Mouse (Mus musculus): ENCODE measurements around the gene Dmd. TPM values are rescaled to one million over a fixed set of nuclear protein-coding genes. Genes with fewer than 3 reads are reported as not detected.
A peak's percentile ranks its signal among the peaks of the same experiment; 100 is the strongest.

Dmd gene
- total RNA-seq, 1 experiment = 34.2 TPM

DNA sequence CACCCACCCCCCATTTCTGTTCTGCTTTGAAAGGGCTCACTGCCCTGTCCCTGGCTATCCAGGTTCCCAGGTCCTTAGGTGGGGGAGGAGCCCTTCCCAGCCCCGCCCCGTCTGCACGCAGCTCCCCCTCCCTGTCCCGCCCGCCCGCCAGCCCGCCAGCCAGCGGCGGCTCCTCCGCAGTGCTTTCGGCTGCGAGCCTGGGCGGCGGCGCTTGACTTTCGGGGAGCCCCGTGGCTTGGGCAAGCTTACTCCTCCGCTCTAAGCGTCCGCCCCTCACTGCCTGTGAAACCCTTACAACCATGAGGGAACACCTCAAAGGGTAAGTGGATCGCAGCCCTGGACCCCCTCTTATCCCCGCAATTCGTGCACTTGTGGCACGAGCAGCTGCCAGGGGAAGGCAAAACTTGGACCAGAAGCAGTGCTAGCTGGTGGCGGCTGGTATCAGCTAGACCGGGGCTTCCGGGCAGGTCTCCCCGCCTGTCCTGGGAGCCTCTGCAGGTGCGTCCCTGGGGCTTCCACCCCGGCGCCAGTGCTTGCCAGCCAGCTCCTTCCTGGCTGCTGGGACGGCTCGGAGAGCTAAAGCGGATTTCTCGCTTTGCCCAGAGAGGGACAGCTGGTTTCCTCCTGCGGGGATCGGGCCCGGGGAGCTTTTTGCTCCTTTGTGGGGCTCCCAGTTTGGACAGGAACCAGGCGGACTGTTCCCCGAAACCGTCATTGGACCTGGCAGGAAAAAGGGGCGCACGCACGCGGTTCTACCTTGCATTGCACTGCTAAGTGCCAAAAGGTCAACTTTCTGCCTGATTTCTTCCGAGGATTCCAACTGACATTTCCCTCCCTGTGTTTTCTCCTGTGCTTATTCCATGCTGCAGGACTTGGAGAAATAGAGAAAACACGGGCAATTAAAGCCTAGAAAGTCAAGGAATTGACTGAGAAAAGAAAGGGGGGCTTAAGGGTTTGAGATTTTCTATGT, 2099.8 kb downstream of the Dmd start:
- in situ Hi-C loops (cut with MboI; ENCODE audit: low sequenced_read_pairs in 2 of 2, unreplicated experiment in 2 of 2) = no loop called here
- peak; percentile 30 for DNase-seq (ENCODE audit: low read depth, low spot score)
- 0 out of 4 replicates have a peak, but pooled peaks cover 0 to 1% of the 10 kb centered on the region in 2 experiments for H3K4me1 ChIP-seq (ENCODE audit: control insufficient read depth in 2 of 2, insufficient read depth in 2 of 2, low read length in 2 of 2, poor library complexity in 1 of 2)
- H3K9ac ChIP-seq (ENCODE audit: insufficient read depth, low read depth, low read length, poor library complexity, severe bottlenecking) = peak overlapping the region; percentile 96
- H3K4me3 ChIP-seq (ENCODE audit: insufficient read depth in 1 of 2, low read depth in 1 of 2, low read length in 2 of 2, poor library complexity in 1 of 2, severe bottlenecking in 1 of 2) = peak overlapping the region; percentile 83 to 98
- no peaks in the 10 kb centered on the region for H3K9me3 ChIP-seq (ENCODE audit: control insufficient read depth, insufficient read depth, low read depth, low read length)
- H3K36me3 ChIP-seq (ENCODE audit: control insufficient read depth, insufficient read depth, low read length, poor library complexity, severe bottlenecking) = no peaks in the 10 kb centered on the region
- H3K27ac ChIP-seq (ENCODE audit: insufficient read depth, low read depth, low read length, poor library complexity, severe bottlenecking) = peak overlapping the region; percentile 84
- TF ChIP-seq ZC3H11A (IDR thresholded peaks at IDR 0.05; ENCODE audit: borderline replicate concordance, low read depth, low read length) (no peak), ZNF384 (IDR thresholded peaks at IDR 0.05; ENCODE audit: low read depth, low read length) (no peak), MAFK (IDR thresholded peaks at IDR 0.05; ENCODE audit: insufficient read depth, low read depth, low read length) (no peak), CHD2 (IDR thresholded peaks at IDR 0.05; ENCODE audit: low read depth, low read length) (no peak), HCFC1 (IDR thresholded peaks at IDR 0.05; ENCODE audit: borderline replicate concordance, insufficient read depth, low read length) (no peak)

GRCm38 (mm10) chrX:85049593-85049992, 2100.9 kb downstream of the Dmd start:
- Histone ChIP-seq H3K9ac (ENCODE audit: insufficient read depth, low read depth, low read length, poor library complexity, severe bottlenecking) (no peak overlapping the region), H3K36me3 (ENCODE audit: control insufficient read depth, insufficient read depth, low read length, poor library complexity, severe bottlenecking) (no peaks in the 10 kb centered on the region), H3K4me3 (ENCODE audit: insufficient read depth in 1 of 2, low read depth in 1 of 2, low read length in 2 of 2, poor library complexity in 1 of 2, severe bottlenecking in 1 of 2) (peak overlapping the region; percentile 39 to 83), H3K9me3 (ENCODE audit: control insufficient read depth, insufficient read depth, low read depth, low read length) (no peaks in the 10 kb centered on the region), H3K27ac (ENCODE audit: insufficient read depth, low read depth, low read length, poor library complexity, severe bottlenecking) (no peak overlapping the region), H3K4me1 (ENCODE audit: control insufficient read depth in 2 of 2, insufficient read depth in 2 of 2, low read length in 2 of 2, poor library complexity in 1 of 2) (0 out of 4 replicates have a peak, but pooled peaks cover 0 to 1% of the 10 kb centered on the region in 2 experiments)
- in situ Hi-C loops (cut with MboI; ENCODE audit: low sequenced_read_pairs in 2 of 2, unreplicated experiment in 2 of 2) = no loop called here
- DNase-seq (ENCODE audit: low read depth, low spot score) = no peak
- TF ChIP-seq ZC3H11A (IDR thresholded peaks at IDR 0.05; ENCODE audit: borderline replicate concordance, low read depth, low read length) (no peak), ZNF384 (IDR thresholded peaks at IDR 0.05; ENCODE audit: low read depth, low read length) (no peak), CHD2 (IDR thresholded peaks at IDR 0.05; ENCODE audit: low read depth, low read length) (no peak), HCFC1 (IDR thresholded peaks at IDR 0.05; ENCODE audit: borderline replicate concordance, insufficient read depth, low read length) (no peak), MAFK (IDR thresholded peaks at IDR 0.05; ENCODE audit: insufficient read depth, low read depth, low read length) (no peak)

- no peak overlapping the region for H3K4me3 ChIP-seq (ENCODE audit: insufficient read depth in 1 of 2, low read depth in 1 of 2, low read length in 2 of 2, poor library complexity in 1 of 2, severe bottlenecking in 1 of 2)
- H3K9ac ChIP-seq (ENCODE audit: insufficient read depth, low read depth, low read length, poor library complexity, severe bottlenecking) = no peak overlapping the region
- H3K4me1 ChIP-seq (ENCODE audit: control insufficient read depth in 2 of 2, insufficient read depth in 2 of 2, low read length in 2 of 2, poor library complexity in 1 of 2) = peaks cover 0 to 8% of the 10 kb centered on the region in 2 experiments; a peak in 2 of 4 replicates
- in situ Hi-C loops (cut with MboI; ENCODE audit: low sequenced_read_pairs in 2 of 2, unreplicated experiment in 2 of 2) = no loop called here
- no peaks in the 10 kb centered on the region for H3K9me3 ChIP-seq (ENCODE audit: control insufficient read depth, insufficient read depth, low read depth, low read length)
- no peak overlapping the region; the same call in 1 of the 2 replicates for H3K27ac ChIP-seq (ENCODE audit: insufficient read depth, low read depth, low read length, poor library complexity, severe bottlenecking)
- no peaks in the 10 kb centered on the region for H3K36me3 ChIP-seq (ENCODE audit: control insufficient read depth, insufficient read depth, low read length, poor library complexity, severe bottlenecking)
- TF ChIP-seq MAFK (IDR thresholded peaks at IDR 0.05; ENCODE audit: insufficient read depth, low read depth, low read length) (no peak), ZC3H11A (IDR thresholded peaks at IDR 0.05; ENCODE audit: borderline replicate concordance, low read depth, low read length) (no peak), ZNF384 (IDR thresholded peaks at IDR 0.05; ENCODE audit: low read depth, low read length) (no peak)
- no peak for DNase-seq (ENCODE audit: low read depth, low spot score)
Measured at GRCm38 (mm10) chrX:85073602-85074001, 2124.9 kb downstream of the Dmd start.

- no peaks in the 10 kb centered on the region for H3K9me3 ChIP-seq (ENCODE audit: control insufficient read depth, insufficient read depth, low read depth, low read length)
- no peak for TF ChIP-seq HCFC1 (IDR thresholded peaks at IDR 0.05; ENCODE audit: borderline replicate concordance, insufficient read depth, low read length)
- 0 out of 2 replicates have a peak, but pooled peaks have one; percentile 46 for TF ChIP-seq CHD2 (IDR thresholded peaks at IDR 0.05; ENCODE audit: low read depth, low read length)
- peak overlapping the region; percentile 66; the same call in 1 of the 2 replicates for H3K27ac ChIP-seq (ENCODE audit: insufficient read depth, low read depth, low read length, poor library complexity, severe bottlenecking)
- peak; percentile 71 for DNase-seq (ENCODE audit: low read depth, low spot score)
- H3K4me1 ChIP-seq (ENCODE audit: control insufficient read depth in 2 of 2, insufficient read depth in 2 of 2, low read length in 2 of 2, poor library complexity in 1 of 2) = peaks cover 0 to 25% of the 10 kb centered on the region in 2 experiments; a peak in 3 of 4 replicates
- in situ Hi-C loops (cut with MboI; ENCODE audit: low sequenced_read_pairs in 2 of 2, unreplicated experiment in 2 of 2) = no loop called here
- H3K36me3 ChIP-seq (ENCODE audit: control insufficient read depth, insufficient read depth, low read length, poor library complexity, severe bottlenecking) = no peaks in the 10 kb centered on the region
- H3K9ac ChIP-seq (ENCODE audit: insufficient read depth, low read depth, low read length, poor library complexity, severe bottlenecking) = no peak overlapping the region
- no peak overlapping the region; a peak in 1 of 4 replicates for H3K4me3 ChIP-seq (ENCODE audit: insufficient read depth in 1 of 2, low read depth in 1 of 2, low read length in 2 of 2, poor library complexity in 1 of 2, severe bottlenecking in 1 of 2)
Measured at GRCm38 (mm10) chrX:85076845-85077244, 2128.2 kb downstream of the Dmd start.
